ENCODE assay signal across 8 mouse cellular contexts in genomic region chr14:103346729-103347505, GRCm38 (mm10). TPM values are rescaled to one million over a fixed set of nuclear protein-coding genes. Genes with fewer than 3 reads are reported as not detected.
DNase-seq lines count a peak whose midpoint lies in the region; ATAC-seq lines count a peak whose summit lies in the region.

TSS of gene Mycbp2 (minus strand) at chr14:103346814.

- H3K27ac ChIP-seq in hindbrain, embryonic 14.5 days = peak within 1 kb of the TSS; percentile 98

- peaks cover 37% of the 10 kb centered on the region for H3K4me1 ChIP-seq in hindbrain, embryonic 14.5 days (replicated peaks; ENCODE audit: control insufficient read depth, insufficient read depth, low read length)

- no peaks in the 10 kb centered on the region for H3K27me3 ChIP-seq in hindbrain, embryonic 14.5 days (ENCODE audit: control insufficient read depth, insufficient read depth, low read length)

- peak; percentile 94 for DNase-seq in R1 (ENCODE audit: low read depth, low spot score)
- DNase-seq in cerebellum, postnatal 25 days = peak; percentile 99 to 100
- DNase-seq in frontal cortex, postnatal 25 days (ENCODE audit: low spot score in 2 of 2) = peak; percentile 96 to 98
- DNase-seq in hindbrain, embryonic 14.5 days (ENCODE audit: low spot score) = peak; percentile 97
- peak; percentile 98 for DNase-seq in layer of hippocampus, postnatal 36 days
- DNase-seq in lung, postnatal 36 days = peak; percentile 99
- peak; percentile 98 for DNase-seq in retina, postnatal 1 day
- DNase-seq in urinary bladder, adult 18-20 months (ENCODE audit: low spot score in 2 of 2) = peak; percentile 96 to 98

- H3K36me3 ChIP-seq in hindbrain, embryonic 14.5 days (replicated peaks; ENCODE audit: control insufficient read depth, insufficient read depth) = no peaks in the 10 kb centered on the region

- peak within 1 kb of the TSS; percentile 90 for H3K4me3 ChIP-seq in hindbrain, embryonic 14.5 days (replicated peaks; ENCODE audit: low read length)

- H3K9ac ChIP-seq in hindbrain, embryonic 14.5 days = peak within 1 kb of the TSS; percentile 91

- WGBS in hindbrain, embryonic 14.5 days = 5% methylated on average over 41 of the region's 41 CpGs

- peak; percentile 97 for ATAC-seq in hindbrain, embryonic 14.5 days (ENCODE audit: low FRiP score)

- H3K4me2 ChIP-seq in hindbrain, embryonic 14.5 days (replicated peaks) = peak within 1 kb of the TSS; percentile 83

- no peaks in the 10 kb centered on the region for H3K9me3 ChIP-seq in hindbrain, embryonic 14.5 days (ENCODE audit: control insufficient read depth, low read length)

RNA-seq across cellular contexts. Expression of gene Mycbp2, which starts in this region (rescaled TPM):
- 76.4 and 78.9 TPM in 2 replicates for polyA plus RNA-seq in hindbrain, embryonic 14.5 days (2014; fragmentation: Nextera tagmentation; extraction: Ambion mirVana)
- 100 to 1,000 TPM; 162 to 172 TPM for total RNA-seq in layer of hippocampus, postnatal 36 days (2021)

Comparison
In these comparisons a context has a peak if more than half of its experiments do, and no peak if none do; other contexts are left out.
1. Peak in every context shown above with its lines: DNase-seq, ATAC-seq, H3K4me3 ChIP-seq and H3K27ac ChIP-seq.